Mouse (Mus musculus) hindbrain, embryonic 13.5 days (tissue): ENCODE data around the gene Atp10a. TPM values are rescaled to one million over a fixed set of nuclear protein-coding genes. Genes with fewer than 3 reads are reported as not detected.
A peak's percentile ranks its signal among the peaks of the same experiment; 100 is the strongest.

Experiments used
- ATAC-seq: fragments of 200-750 bp; cut with Nextera tagmentation; 2 replicates; pipeline ENCODE4 v1.8.0; 2017; ENCODE audit warnings: moderate TSS enrichment; ENCODE audit not compliant: low FRiP score
- H3K27ac ChIP-seq: fragments of 300-500 bp; sonication (generic); 2 replicates; pipeline ENCODE4 v1.5.1; 2015; ENCODE audit warnings: inconsistent platforms, mild to moderate bottlenecking, moderate library complexity
- H3K27me3 ChIP-seq: fragments of 300-500 bp; sonication (generic); 2 replicates; pipeline ENCODE4 v1.6.1; 2015; ENCODE audit warnings: mild to moderate bottlenecking, inconsistent platforms
- H3K36me3 ChIP-seq: fragments of 300-500 bp; sonication (generic); 2 replicates; pipeline ENCODE4 v1.6.1; 2015; ENCODE audit warnings: mild to moderate bottlenecking, inconsistent platforms
- H3K4me1 ChIP-seq: fragments of 300-500 bp; sonication (generic); replicated peaks from 2 replicates; pipeline ENCODE4 v1.6.1; 2015; ENCODE audit warnings: inconsistent platforms
- H3K4me2 ChIP-seq: fragments of 300-500 bp; sonication (generic); 2 replicates; pipeline ENCODE4 v1.6.1; 2015; ENCODE audit warnings: inconsistent platforms, mild to moderate bottlenecking, moderate library complexity
- H3K4me3 ChIP-seq: fragments of 300-500 bp; sonication (generic); 2 replicates; pipeline ENCODE4 v1.5.1; 2015; ENCODE audit warnings: mild to moderate bottlenecking, inconsistent platforms
- H3K9ac ChIP-seq: fragments of 300-500 bp; sonication (generic); 2 replicates; pipeline ENCODE4 v1.6.1; 2015; ENCODE audit warnings: mild to moderate bottlenecking, inconsistent platforms
- H3K9me3 ChIP-seq: fragments of 300-500 bp; sonication (generic); 2 replicates; pipeline ENCODE4 v1.6.1; 2016; ENCODE audit warnings: inconsistent platforms
- WGBS: fragments of 180-500 bp; shearing (Covaris S2); methylation state at CpG from one replicate; pipeline ENCODE4 v1.1.7; 2015; 5-methylcytosine and 5-hydroxymethylcytosine counted together
- polyA plus RNA-seq: library from polyadenylated mRNA; unstranded; fragments of >200 nt; fragmentation: Nextera tagmentation; extraction: Ambion mirVana; gene quantifications from 2 replicates; pipeline ENCODE4 v1.2.1, GENCODE M21; 2015

Gene Atp10a
- polyA plus RNA-seq: 0.54 and 0.84 TPM in 2 replicates

- Histone ChIP-seq H3K27ac (no peak within 1 kb of the TSS), H3K4me1 (peaks cover 5% of the 10 kb centered on the region), H3K9ac (no peak within 1 kb of the TSS), H3K4me2 (no peak within 1 kb of the TSS), H3K36me3 (no peaks in the 10 kb centered on the region), H3K27me3 (peaks cover 17% of the 10 kb centered on the region), H3K4me3 (no peak within 1 kb of the TSS), H3K9me3 (no peaks in the 10 kb centered on the region)
- no peak for ATAC-seq
- 89% methylated on average over 6 of the region's 6 CpGs for whole genome bisulfite sequencing
Observed at GRCm38 (mm10) chr7:58655866-58656265, at the start of gene Atp10a. Gene Atp10a (plus strand): TSS chr7:58656166.

- no peaks in the 10 kb centered on the region for H3K27me3 ChIP-seq
- no peaks in the 10 kb centered on the region for H3K4me1 ChIP-seq
- no peak overlapping the region for H3K4me2 ChIP-seq
- no peak overlapping the region for H3K27ac ChIP-seq
- H3K9me3 ChIP-seq: no peaks in the 10 kb centered on the region
- no peak overlapping the region for H3K9ac ChIP-seq
- WGBS: 75% methylated on average over 1 of the region's 1 CpGs
- no peaks in the 10 kb centered on the region for H3K36me3 ChIP-seq
- H3K4me3 ChIP-seq: no peak overlapping the region
- ATAC-seq: no peak
Observed at GRCm38 (mm10) chr7:58618048-58618447, 37.9 kb upstream of the Atp10a start.

GRCm38 (mm10) chr7:58626305-58627155, 29.4 kb upstream of the Atp10a start:
- H3K27me3 ChIP-seq: no peaks in the 10 kb centered on the region
- H3K4me2 ChIP-seq: no peak overlapping the region
- ATAC-seq: no peak
- WGBS: 79% methylated on average over 9 of the region's 9 CpGs
- no peak overlapping the region for H3K27ac ChIP-seq
- H3K9ac ChIP-seq: no peak overlapping the region
- no peaks in the 10 kb centered on the region for H3K4me1 ChIP-seq
- no peak overlapping the region for H3K4me3 ChIP-seq
- no peaks in the 10 kb centered on the region for H3K9me3 ChIP-seq
- no peaks in the 10 kb centered on the region for H3K36me3 ChIP-seq

- H3K27ac ChIP-seq: no peak overlapping the region
- no peak overlapping the region for H3K9ac ChIP-seq
- WGBS: 70% methylated on average over 1 of the region's 1 CpGs
- H3K27me3 ChIP-seq: no peaks in the 10 kb centered on the region
- H3K4me1 ChIP-seq: no peaks in the 10 kb centered on the region
- no peak overlapping the region for H3K4me2 ChIP-seq
- no peaks in the 10 kb centered on the region for H3K9me3 ChIP-seq
- H3K4me3 ChIP-seq: no peak overlapping the region
- H3K36me3 ChIP-seq: no peaks in the 10 kb centered on the region
- no peak for ATAC-seq
Observed at GRCm38 (mm10) chr7:58627381-58627780, 28.6 kb upstream of the Atp10a start.

GRCm38 (mm10) chr7:58629233-58629632, 26.7 kb upstream of the Atp10a start:
- WGBS: 91% methylated on average over 2 of the region's 2 CpGs
- Histone ChIP-seq H3K9me3 (no peaks in the 10 kb centered on the region), H3K27me3 (no peaks in the 10 kb centered on the region), H3K4me1 (no peaks in the 10 kb centered on the region), H3K27ac (no peak overlapping the region), H3K4me3 (no peak overlapping the region), H3K9ac (no peak overlapping the region), H3K36me3 (no peaks in the 10 kb centered on the region), H3K4me2 (no peak overlapping the region)
- no peak for ATAC-seq

- Histone ChIP-seq H3K27ac (no peak overlapping the region), H3K27me3 (no peaks in the 10 kb centered on the region), H3K4me1 (no peaks in the 10 kb centered on the region), H3K4me2 (no peak overlapping the region), H3K36me3 (no peaks in the 10 kb centered on the region), H3K4me3 (no peak overlapping the region), H3K9me3 (no peaks in the 10 kb centered on the region), H3K9ac (no peak overlapping the region)
- 88% methylated on average over 1 of the region's 1 CpGs for WGBS
- no peak for ATAC-seq
Observed at GRCm38 (mm10) chr7:58633683-58634082, 22.3 kb upstream of the Atp10a start.

GRCm38 (mm10) chr7:58639676-58640075, 16.3 kb upstream of the Atp10a start:
- Histone ChIP-seq H3K27ac (no peak overlapping the region), H3K27me3 (no peaks in the 10 kb centered on the region), H3K36me3 (no peaks in the 10 kb centered on the region), H3K4me1 (no peaks in the 10 kb centered on the region), H3K4me2 (no peak overlapping the region), H3K9ac (no peak overlapping the region), H3K4me3 (no peak overlapping the region), H3K9me3 (no peaks in the 10 kb centered on the region)
- 88% methylated on average over 2 of the region's 2 CpGs for WGBS
- no peak for ATAC-seq

- no peak for ATAC-seq
- H3K36me3 ChIP-seq: no peaks in the 10 kb centered on the region
- H3K27ac ChIP-seq: no peak overlapping the region
- no peak overlapping the region for H3K4me2 ChIP-seq
- H3K4me3 ChIP-seq: no peak overlapping the region
- H3K27me3 ChIP-seq: no peaks in the 10 kb centered on the region
- H3K4me1 ChIP-seq: no peaks in the 10 kb centered on the region
- no peak overlapping the region for H3K9ac ChIP-seq
- WGBS: 91% methylated on average over 4 of the region's 4 CpGs
- H3K9me3 ChIP-seq: no peaks in the 10 kb centered on the region
Observed at GRCm38 (mm10) chr7:58640456-58640855, 15.5 kb upstream of the Atp10a start.

GRCm38 (mm10) chr7:58641916-58642315, 14.1 kb upstream of the Atp10a start:
- H3K9ac ChIP-seq: no peak overlapping the region
- 96% methylated on average over 3 of the region's 3 CpGs for WGBS
- no peak overlapping the region for H3K4me2 ChIP-seq
- H3K27ac ChIP-seq: no peak overlapping the region
- no peak overlapping the region for H3K4me3 ChIP-seq
- no peaks in the 10 kb centered on the region for H3K27me3 ChIP-seq
- no peak for ATAC-seq
- H3K4me1 ChIP-seq: no peaks in the 10 kb centered on the region
- H3K36me3 ChIP-seq: no peaks in the 10 kb centered on the region
- H3K9me3 ChIP-seq: no peaks in the 10 kb centered on the region

GRCm38 (mm10) chr7:58647404-58647803, 8.6 kb upstream of the Atp10a start:
- no peak for ATAC-seq
- Histone ChIP-seq H3K27me3 (no peaks in the 10 kb centered on the region), H3K36me3 (no peaks in the 10 kb centered on the region), H3K4me2 (no peak overlapping the region), H3K9ac (no peak overlapping the region), H3K9me3 (no peaks in the 10 kb centered on the region), H3K4me3 (no peak overlapping the region), H3K27ac (no peak overlapping the region), H3K4me1 (no peaks in the 10 kb centered on the region)
- 78% methylated on average over 1 of the region's 1 CpGs for WGBS

GRCm38 (mm10) chr7:58657913-58658789, 2.2 kb downstream of the Atp10a start:
- Histone ChIP-seq H3K27ac (no peak overlapping the region), H3K9me3 (no peaks in the 10 kb centered on the region), H3K4me2 (peak overlapping the region; percentile 87), H3K4me3 (peak overlapping the region; percentile 74), H3K9ac (peak overlapping the region; percentile 70), H3K27me3 (peaks cover 17% of the 10 kb centered on the region), H3K4me1 (peaks cover 5% of the 10 kb centered on the region), H3K36me3 (no peaks in the 10 kb centered on the region)
- peak; percentile 89 for ATAC-seq
- under 1% methylated on average over 77 of the region's 81 CpGs for WGBS

- ATAC-seq: no peak; the same call in 1 of the 2 replicates
- WGBS: 30% methylated on average over 14 of the region's 14 CpGs
Observed at GRCm38 (mm10) chr7:58658790-58659405, 2.9 kb downstream of the Atp10a start.

More at GRCm38 (mm10) chr7:58658790-58659405, 2.9 kb downstream of the Atp10a start:
- Histone ChIP-seq H3K4me2 (peak overlapping the region; percentile 87), H3K9ac (peak overlapping the region; percentile 70), H3K9me3 (no peaks in the 10 kb centered on the region), H3K27me3 (peaks cover 17% of the 10 kb centered on the region), H3K4me1 (peaks cover 5% of the 10 kb centered on the region), H3K4me3 (peak overlapping the region; percentile 74), H3K36me3 (no peaks in the 10 kb centered on the region), H3K27ac (no peak overlapping the region)
